Mouse (Mus musculus) kidney, postnatal 0 days (tissue): ENCODE measurements around the gene 4933430I17Rik. TPM values are rescaled to one million over a fixed set of nuclear protein-coding genes. Genes with fewer than 3 reads are reported as not detected.
A peak's percentile ranks its signal among the peaks of the same experiment; 100 is the strongest.

Source experiments
- ATAC-seq: fragments of 200-750 bp; cut with Nextera tagmentation; replicated peaks from 2 replicates; pipeline ENCODE4 v1.8.0; 2017; ENCODE audit warnings: low read depth, moderate number of reproducible peaks, moderate TSS enrichment, moderate library complexity; ENCODE audit not compliant: low FRiP score
- DNase-seq: peaks from one replicate; pipeline ENCODE4 v3.0.0-alpha.2; 2016; ENCODE audit warnings: low spot score
- H3K27ac ChIP-seq: fragments of 300-500 bp; sonication (generic); 2 replicates; pipeline ENCODE4 v1.5.1; 2014; ENCODE audit warnings: mild to moderate bottlenecking
- H3K27me3 ChIP-seq: fragments of 300-500 bp; sonication (generic); 2 replicates; pipeline ENCODE4 v1.6.1; 2014; ENCODE audit warnings: low read length, mixed read lengths; ENCODE audit not compliant: insufficient read depth
- H3K36me3 ChIP-seq: fragments of 300-500 bp; sonication (generic); 2 replicates; pipeline ENCODE4 v1.6.1; 2014; ENCODE audit warnings: low read length, mixed read lengths; ENCODE audit not compliant: insufficient read depth
- H3K4me1 ChIP-seq: fragments of 300-500 bp; sonication (generic); replicated peaks from 2 replicates; pipeline ENCODE4 v1.6.1; 2014; ENCODE audit warnings: antibody characterized with exemption, low read length, mixed read lengths; ENCODE audit not compliant: insufficient read depth
- H3K4me2 ChIP-seq: fragments of 300-500 bp; sonication (generic); 2 replicates; pipeline ENCODE4 v1.6.1; 2014; ENCODE audit warnings: mild to moderate bottlenecking, low read length, moderate library complexity, mixed read lengths
- H3K4me3 ChIP-seq: fragments of 300-500 bp; sonication (generic); replicated peaks from 2 replicates; pipeline ENCODE4 v1.5.1; 2014; ENCODE audit warnings: low read depth, low read length
- H3K9ac ChIP-seq: fragments of 300-500 bp; sonication (generic); 2 replicates; pipeline ENCODE4 v1.6.1; 2014; ENCODE audit warnings: low read depth, low read length
- H3K9me3 ChIP-seq: fragments of 300-500 bp; sonication (generic); replicated peaks from 2 replicates; pipeline ENCODE4 v1.6.1; 2016; ENCODE audit warnings: low read length, inconsistent platforms, mixed read lengths
- CTCF ChIP-seq: IDR thresholded peaks from 2 replicates; pipeline ENCODE4 v1.5.1; 2016; ENCODE audit warnings: antibody characterized with exemption, low read depth, mild to moderate bottlenecking, moderate library complexity
- WGBS: fragments of 180-500 bp; shearing (Covaris S2); extraction: QIAGEN DNeasy Blood & Tissue Kit; methylation state at CpG from one replicate; pipeline ENCODE4 v1.1.7; 2014; 5-methylcytosine and 5-hydroxymethylcytosine counted together
- polyA plus RNA-seq: library from polyadenylated mRNA; unstranded; fragments of >200 nt; fragmentation: Nextera tagmentation; extraction: Ambion mirVana; gene quantifications from 2 replicates; pipeline ENCODE4 v1.2.1, GENCODE M21; 2015

Gene 4933430I17Rik
- polyA plus RNA-seq, 1 experiment from 2014 or later: 0.45 TPM

DNA sequence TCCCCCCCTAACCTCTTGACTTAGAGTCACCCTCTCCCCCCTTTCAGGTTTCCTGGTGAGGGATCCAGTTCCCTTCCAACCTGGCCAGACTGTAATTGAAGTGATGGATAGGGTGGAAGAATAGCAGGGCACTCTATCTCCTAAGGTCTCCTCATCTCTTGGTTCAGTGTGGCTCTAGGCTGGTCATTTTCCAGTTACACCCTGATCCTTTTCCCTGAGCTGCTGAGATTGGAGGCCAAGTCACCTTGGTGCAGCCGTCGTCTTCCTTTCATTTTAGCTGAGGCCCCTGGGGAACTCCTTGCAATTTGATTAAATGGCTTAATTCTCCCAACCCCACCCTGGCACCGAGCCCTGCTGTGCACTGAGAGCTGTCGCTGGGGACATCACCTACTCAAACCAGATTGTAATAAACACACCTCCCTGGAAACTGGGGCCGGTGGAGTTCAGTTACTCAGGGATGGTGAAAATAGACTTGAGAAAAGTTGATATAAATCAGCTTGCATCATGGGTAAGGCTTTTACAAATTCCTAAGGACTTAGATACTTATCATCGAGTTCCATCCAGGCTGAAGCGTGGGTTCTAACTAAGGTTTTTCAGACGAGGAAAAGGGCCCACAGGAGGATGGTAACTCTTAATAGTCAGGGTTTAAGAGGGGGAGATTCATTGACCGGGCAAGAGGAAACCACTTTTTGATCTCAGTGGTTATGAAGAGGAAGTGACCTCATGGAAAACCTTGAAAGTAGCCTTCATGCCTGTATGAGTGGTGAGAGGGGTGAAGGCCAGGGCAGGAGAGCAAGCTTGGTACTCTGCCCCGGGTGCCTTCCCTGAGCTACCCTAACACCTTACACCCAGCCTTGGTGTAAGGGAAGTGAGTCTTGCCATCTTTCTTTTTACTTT lies 44.2 kb upstream of the 4933430I17Rik start:
- Histone ChIP-seq H3K4me3 (peak overlapping the region; percentile 57), H3K4me1 (no peaks in the 10 kb centered on the region), H3K9me3 (no peaks in the 10 kb centered on the region), H3K36me3 (no peaks in the 10 kb centered on the region), H3K27me3 (no peaks in the 10 kb centered on the region), H3K4me2 (peak overlapping the region; percentile 78), H3K27ac (peak overlapping the region; percentile 73), H3K9ac (peak overlapping the region; percentile 64; the same call in 1 of the 2 replicates)
- no peak for TF ChIP-seq CTCF
- DNase-seq (peak; percentile 22), ATAC-seq (peak; percentile 8; the same call in 1 of the 2 replicates)
- WGBS: 28% methylated on average over 10 of the region's 10 CpGs

DNA sequence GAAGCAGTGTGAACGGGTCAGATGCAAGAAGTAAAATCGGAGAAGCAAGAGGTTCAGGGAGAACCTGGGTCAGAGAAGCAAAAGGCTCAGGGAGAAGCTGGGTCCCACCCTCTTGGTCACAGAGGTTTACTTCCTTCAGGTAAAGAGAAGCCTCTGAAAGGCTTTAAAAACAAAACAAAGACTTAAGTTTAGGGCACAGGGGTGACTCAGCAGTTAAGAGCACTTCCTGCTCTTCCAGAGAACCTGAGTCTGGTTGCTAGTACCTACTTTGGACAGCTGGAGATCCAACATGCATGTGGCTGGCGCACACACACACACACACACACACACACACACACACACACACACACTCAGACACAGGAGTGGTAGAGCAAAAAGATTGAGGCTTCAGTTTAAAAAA lies 40.2 kb upstream of the 4933430I17Rik start:
- no peak for TF ChIP-seq CTCF
- WGBS: 66% methylated on average over 3 of the region's 3 CpGs
- no peak overlapping the region for H3K27ac ChIP-seq

DNA sequence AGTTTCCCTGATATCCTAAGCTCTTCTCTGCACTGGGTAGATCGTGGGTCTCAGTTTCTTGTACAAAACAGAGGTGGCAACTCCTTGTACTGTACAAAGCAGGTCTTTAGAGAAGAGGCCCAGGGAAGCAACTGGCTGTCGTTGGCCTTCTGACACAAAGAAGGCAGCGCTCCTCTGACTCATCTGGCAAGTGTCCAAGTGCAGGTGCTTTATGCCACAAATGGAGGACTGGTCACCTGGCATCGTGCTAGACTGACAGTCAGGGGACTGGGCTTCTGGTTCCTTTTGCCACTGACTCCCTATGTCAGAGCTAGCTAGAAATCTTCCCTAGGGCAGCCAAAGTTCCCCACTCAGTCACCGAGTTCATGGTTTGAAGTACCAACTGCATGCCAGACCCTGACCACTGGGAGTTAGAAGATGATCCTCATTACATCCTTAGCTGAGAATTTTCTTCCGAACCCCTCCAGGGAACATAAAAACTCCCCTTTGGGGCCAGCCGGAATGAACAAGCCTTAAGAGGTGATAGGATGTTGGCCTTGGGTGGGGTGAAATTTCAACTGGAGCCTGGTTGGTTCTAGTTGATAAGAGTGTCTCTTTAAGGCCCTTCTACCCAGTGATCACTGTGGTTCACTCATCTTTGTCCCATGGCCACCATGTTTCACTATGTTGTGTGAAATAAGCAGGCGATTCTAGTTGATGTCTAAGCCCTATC lies 39.6 kb upstream of the 4933430I17Rik start:
- H3K9ac ChIP-seq: no peak overlapping the region
- no peak for DNase-seq
- TF ChIP-seq CTCF: no peak
- 79% methylated on average over 8 of the region's 8 CpGs for WGBS
- no peaks in the 10 kb centered on the region for H3K27me3 ChIP-seq
- no peak overlapping the region for H3K4me3 ChIP-seq
- H3K4me1 ChIP-seq: no peaks in the 10 kb centered on the region
- no peak overlapping the region for H3K4me2 ChIP-seq
- no peak overlapping the region for H3K27ac ChIP-seq
- no peaks in the 10 kb centered on the region for H3K36me3 ChIP-seq
- no peak for ATAC-seq
- no peaks in the 10 kb centered on the region for H3K9me3 ChIP-seq

More for the DNA sequence above, 40.2 kb upstream of the 4933430I17Rik start:
- no peak overlapping the region for H3K9ac ChIP-seq
- H3K4me1 ChIP-seq: no peaks in the 10 kb centered on the region
- no peaks in the 10 kb centered on the region for H3K36me3 ChIP-seq
- no peak for DNase-seq
- no peak for ATAC-seq
- H3K4me2 ChIP-seq: no peak overlapping the region
- H3K4me3 ChIP-seq: no peak overlapping the region
- no peaks in the 10 kb centered on the region for H3K27me3 ChIP-seq
- H3K9me3 ChIP-seq: no peaks in the 10 kb centered on the region

DNA sequence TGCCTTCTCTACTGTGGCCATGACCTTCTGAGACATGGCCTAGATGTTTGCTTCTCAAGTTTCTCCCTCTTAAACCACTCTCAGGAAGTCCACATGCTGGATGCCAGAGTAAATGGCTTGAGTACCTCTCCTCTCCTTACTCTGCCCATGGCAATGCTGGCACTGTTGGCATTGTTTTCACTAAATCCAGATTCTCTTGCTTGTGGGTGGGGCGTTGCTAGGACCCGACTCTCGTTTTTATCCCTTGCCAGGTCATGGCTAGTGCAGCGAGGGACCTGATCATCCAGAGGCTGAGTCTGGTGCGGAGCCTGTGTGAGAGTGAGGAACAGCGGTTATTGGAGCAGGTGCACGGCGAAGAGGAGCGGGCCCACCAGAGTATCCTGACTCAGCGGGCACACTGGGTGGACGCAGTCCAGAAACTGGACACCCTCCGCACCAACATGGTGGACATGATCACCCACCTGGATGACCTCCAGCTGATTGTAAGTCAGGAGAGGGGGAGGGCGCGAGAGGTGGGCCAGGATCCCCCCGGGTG lies 38.9 kb upstream of the 4933430I17Rik start:
- no peak overlapping the region for H3K9ac ChIP-seq
- no peak for TF ChIP-seq CTCF

DNA sequence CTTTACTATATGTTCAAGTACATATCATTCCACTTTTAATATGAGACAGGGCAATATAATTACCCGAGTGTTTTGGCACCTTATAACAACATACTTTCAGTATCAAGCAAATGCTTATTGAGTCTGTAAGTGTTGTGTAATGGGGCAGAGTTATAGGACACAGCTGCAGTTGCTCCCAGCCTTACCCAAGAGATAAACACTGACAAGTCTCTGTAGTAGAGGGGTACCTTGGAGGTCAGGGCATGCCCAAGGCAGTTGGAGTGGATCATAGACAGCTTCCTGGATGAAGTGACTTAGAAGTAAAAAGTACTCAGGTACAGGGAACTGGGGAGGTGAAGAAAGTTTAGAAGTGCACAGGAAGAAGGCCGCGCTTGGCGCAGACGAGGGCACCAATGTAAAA lies 38.0 kb upstream of the 4933430I17Rik start:
- H3K4me2 ChIP-seq: no peak overlapping the region
- H3K27me3 ChIP-seq: no peaks in the 10 kb centered on the region
- WGBS: 91% methylated on average over 5 of the region's 5 CpGs
- DNase-seq (no peak), ATAC-seq (no peak)
- H3K9me3 ChIP-seq: no peaks in the 10 kb centered on the region
- H3K4me1 ChIP-seq: no peaks in the 10 kb centered on the region
- no peak overlapping the region for H3K9ac ChIP-seq
- no peaks in the 10 kb centered on the region for H3K36me3 ChIP-seq
- TF ChIP-seq CTCF: no peak
- no peak overlapping the region for H3K4me3 ChIP-seq
- no peak overlapping the region for H3K27ac ChIP-seq

More for the DNA sequence above, 38.9 kb upstream of the 4933430I17Rik start:
- no peaks in the 10 kb centered on the region for H3K9me3 ChIP-seq
- H3K36me3 ChIP-seq: no peaks in the 10 kb centered on the region
- H3K4me1 ChIP-seq: no peaks in the 10 kb centered on the region
- no peak overlapping the region for H3K4me3 ChIP-seq
- H3K27ac ChIP-seq: no peak overlapping the region
- 91% methylated on average over 15 of the region's 15 CpGs for WGBS
- ATAC-seq (peak; percentile 44; the same call in 1 of the 2 replicates), DNase-seq (no peak)
- no peak overlapping the region for H3K4me2 ChIP-seq
- H3K27me3 ChIP-seq: no peaks in the 10 kb centered on the region

DNA sequence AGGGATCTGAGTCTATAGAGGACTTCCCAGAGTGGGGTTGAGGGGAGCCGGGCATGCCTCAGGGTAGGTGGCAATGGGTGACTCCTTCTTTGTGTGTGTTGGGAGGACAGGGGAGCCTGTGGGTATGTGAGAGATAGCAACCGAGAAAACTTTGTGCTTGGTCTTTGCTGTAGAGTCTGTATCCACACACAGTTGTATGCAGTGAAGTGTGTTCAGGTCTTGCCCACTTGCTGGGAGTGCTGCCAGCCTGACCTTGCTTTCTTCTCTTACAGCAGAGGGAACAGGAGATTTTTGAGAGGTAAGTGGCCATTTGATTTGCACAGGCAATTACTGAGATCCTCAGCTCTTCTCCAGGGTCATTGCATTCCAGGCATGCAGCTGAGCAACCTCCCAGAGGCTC lies 37.3 kb upstream of the 4933430I17Rik start:
- Histone ChIP-seq H3K27ac (no peak overlapping the region), H3K27me3 (no peaks in the 10 kb centered on the region), H3K4me3 (no peak overlapping the region), H3K9me3 (no peaks in the 10 kb centered on the region), H3K4me2 (no peak overlapping the region), H3K36me3 (no peaks in the 10 kb centered on the region), H3K9ac (no peak overlapping the region), H3K4me1 (no peaks in the 10 kb centered on the region)
- no peak for TF ChIP-seq CTCF
- WGBS: 76% methylated on average over 2 of the region's 2 CpGs
- DNase-seq: no peak
- ATAC-seq: no peak
